Mouse (Mus musculus): ENCODE measurements around the gene Ugt1a5. TPM values are rescaled to one million over a fixed set of nuclear protein-coding genes. Genes with fewer than 3 reads are reported as not detected.

The Ugt1a5 gene
- polyA plus RNA-seq, 1 experiment from 2014 or later: not detected

Other genes with a start within 250 kb of the Ugt1a5 start
- 28.5 and 28.8 TPM in 2 replicates for gene Usp40, start 157.5 kb upstream of the Ugt1a5 start, polyA plus RNA-seq (2014; fragmentation: Nextera tagmentation; extraction: Ambion mirVana)
- not detected in 2 replicates for gene Ugt1a10, start 110.6 kb upstream of the Ugt1a5 start, polyA plus RNA-seq (2014; fragmentation: Nextera tagmentation; extraction: Ambion mirVana)
- gene Ugt1a9, start 95.2 kb upstream of the Ugt1a5 start, polyA plus RNA-seq (2014; fragmentation: Nextera tagmentation; extraction: Ambion mirVana): not detected in 2 replicates
- not detected in 2 replicates for gene Ugt1a8, start 78.2 kb upstream of the Ugt1a5 start, polyA plus RNA-seq (2014; fragmentation: Nextera tagmentation; extraction: Ambion mirVana)
- gene Ugt1a7c, start 71.0 kb upstream of the Ugt1a5 start, polyA plus RNA-seq (2014; fragmentation: Nextera tagmentation; extraction: Ambion mirVana): 0.39 and 0.55 TPM in 2 replicates
- gene Ugt1a6b, start 62.8 kb upstream of the Ugt1a5 start, polyA plus RNA-seq (2014; fragmentation: Nextera tagmentation; extraction: Ambion mirVana): not detected in 2 replicates
- not detected in 2 replicates for gene Ugt1a6a, start 31.2 kb upstream of the Ugt1a5 start, polyA plus RNA-seq (2014; fragmentation: Nextera tagmentation; extraction: Ambion mirVana)
- not detected in 2 replicates for gene Ugt1a2, start 34.6 kb downstream of the Ugt1a5 start, polyA plus RNA-seq (2014; fragmentation: Nextera tagmentation; extraction: Ambion mirVana)
- gene Dnajb3, start 39.8 kb downstream of the Ugt1a5 start, polyA plus RNA-seq (2014; fragmentation: Nextera tagmentation; extraction: Ambion mirVana): 9.6 and 10.4 TPM in 2 replicates
- gene Ugt1a1, start 45.9 kb downstream of the Ugt1a5 start, polyA plus RNA-seq (2014; fragmentation: Nextera tagmentation; extraction: Ambion mirVana): not detected in 2 replicates
- 0.63 and 1.1 TPM in 2 replicates for gene Mroh2a, start 61.0 kb downstream of the Ugt1a5 start, polyA plus RNA-seq (2014; fragmentation: Nextera tagmentation; extraction: Ambion mirVana)
- 117 and 118 TPM in 2 replicates for gene Hjurp, start 111.6 kb downstream of the Ugt1a5 start, polyA plus RNA-seq (2014; fragmentation: Nextera tagmentation; extraction: Ambion mirVana)
- gene Trpm8, start 111.6 kb downstream of the Ugt1a5 start, polyA plus RNA-seq (2014; fragmentation: Nextera tagmentation; extraction: Ambion mirVana): 0.10 TPM in 1 of 2 replicates, not detected in the other
- 0.66 and 1.6 TPM in 2 replicates for gene Spp2, start 240.9 kb downstream of the Ugt1a5 start, polyA plus RNA-seq (2014; fragmentation: Nextera tagmentation; extraction: Ambion mirVana)

Measured in heart, embryonic 11.5 days (tissue).